Mouse (Mus musculus) erythroblast, embryonic 14.5 days (primary cell): Measurements from ENCODE around the gene Sox10. TPM values are rescaled to one million over a fixed set of nuclear protein-coding genes. Genes with fewer than 3 reads are reported as not detected.

Experiments
- H3K27me3 ChIP-seq: 2 replicates; pipeline ENCODE4 v1.6.1; 2012; ENCODE audit warnings: inconsistent platforms; ENCODE audit not compliant: control insufficient read depth
- H3K36me3 ChIP-seq: 2 replicates; pipeline ENCODE4 v1.6.1; 2012; ENCODE audit warnings: mild to moderate bottlenecking, inconsistent platforms; ENCODE audit not compliant: control insufficient read depth
- H3K4me1 ChIP-seq: 2 replicates; pipeline ENCODE4 v1.6.1; 2012; ENCODE audit warnings: inconsistent platforms; ENCODE audit not compliant: control insufficient read depth
- H3K4me3 ChIP-seq: replicated peaks from 2 replicates; pipeline ENCODE3; 2012; ENCODE audit warnings: moderate library complexity, mild to moderate bottlenecking, inconsistent platforms
- H3K9me3 ChIP-seq: 2 replicates; pipeline ENCODE4 v1.6.1; 2012; ENCODE audit warnings: low read length, inconsistent platforms, mixed read lengths; ENCODE audit not compliant: control insufficient read depth
- GATA1 ChIP-seq: IDR thresholded peaks from 2 replicates; pipeline ENCODE4 v1.6.1; 2012; ENCODE audit warnings: low read length, inconsistent platforms, mixed read lengths
- TAL1 ChIP-seq: IDR thresholded peaks from 3 replicates; pipeline ENCODE4 v1.6.1; 2012; ENCODE audit warnings: low read length, inconsistent platforms, mixed read lengths
- polyA plus RNA-seq: library from polyadenylated mRNA; stranded (reverse); fragments of >175 nt; gene quantifications from 2 replicates; pipeline ENCODE4 v1.2.3, GENCODE M21; 2012

Gene Sox10
- polyA plus RNA-seq, 1 experiment, result not detected

DNA sequence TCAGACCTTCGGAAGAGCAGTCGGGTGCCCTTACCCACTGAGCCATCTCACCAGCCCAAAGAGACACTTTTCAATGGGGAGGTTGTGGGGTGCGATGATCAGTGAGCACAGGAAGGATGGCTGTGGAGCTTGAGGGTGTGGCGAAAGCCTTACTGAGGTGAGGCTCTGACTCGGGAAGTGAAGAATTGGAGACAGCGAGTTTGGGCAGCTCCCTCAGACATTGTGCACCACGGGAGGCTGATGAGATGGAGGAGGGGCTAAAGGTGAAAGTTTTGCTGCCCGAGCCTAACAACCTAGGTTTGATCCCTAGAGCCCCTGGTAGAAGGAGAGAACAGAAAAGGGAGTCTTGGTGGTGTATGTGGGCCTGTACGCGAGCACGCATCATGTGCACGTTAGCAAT lies 21.7 kb downstream of the Sox10 start:
- H3K27me3 ChIP-seq, result peaks cover 10% of the 10 kb centered on the region
- peaks cover 32% of the 10 kb centered on the region for H3K4me1 ChIP-seq
- H3K9me3 ChIP-seq, result no peaks in the 10 kb centered on the region; the same call in 1 of the 2 replicates
- peaks cover 47% of the 10 kb centered on the region for H3K36me3 ChIP-seq
- H3K4me3 ChIP-seq, result no peak overlapping the region
- TF ChIP-seq TAL1 (no peak), GATA1 (no peak)

DNA sequence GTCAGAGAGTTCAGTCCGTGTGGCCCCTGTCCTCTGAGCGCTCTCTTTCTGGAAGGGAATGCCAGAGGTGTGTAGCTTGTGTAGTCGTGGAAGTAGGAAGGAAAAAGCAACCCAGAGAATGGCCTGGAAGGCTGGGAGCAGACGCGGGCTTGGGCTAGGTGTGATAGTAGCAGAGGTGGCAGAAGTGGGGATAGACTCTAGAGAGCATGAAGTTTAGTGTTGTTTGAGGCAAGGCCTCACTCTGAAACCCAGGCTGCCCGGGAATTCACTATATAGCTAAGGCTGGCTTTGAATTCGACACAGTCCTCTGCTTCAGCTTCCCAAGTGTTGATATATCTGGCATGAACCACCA lies 23.5 kb downstream of the Sox10 start:
- H3K4me1 ChIP-seq, result peaks cover 32% of the 10 kb centered on the region
- peaks cover 10% of the 10 kb centered on the region for H3K27me3 ChIP-seq
- peaks cover 29% of the 10 kb centered on the region for H3K36me3 ChIP-seq
- TF ChIP-seq TAL1 (no peak), GATA1 (no peak)
- H3K4me3 ChIP-seq, result peak overlapping the region; percentile 70
- H3K9me3 ChIP-seq, result no peaks in the 10 kb centered on the region; the same call in 1 of the 2 replicates

GRCm38 (mm10) chr15:79140866-79141565 lies 24.0 kb downstream of the Sox10 start, which contains the start of the genes Polr2f and 1700088E04Rik:
Polr2f (plus strand) TSS chr15:79141009.
1700088E04Rik (minus strand) TSS chr15:79141253.
- no peaks in the 10 kb centered on the region; the same call in 1 of the 2 replicates for H3K9me3 ChIP-seq
- H3K27me3 ChIP-seq, result peaks cover 10% of the 10 kb centered on the region
- H3K4me3 ChIP-seq, result peak within 1 kb of the TSS; percentile 70
- peaks cover 32% of the 10 kb centered on the region for H3K4me1 ChIP-seq
- H3K36me3 ChIP-seq, result peaks cover 25% of the 10 kb centered on the region
- TF ChIP-seq GATA1, result peak; percentile 64
- TF ChIP-seq TAL1, result no peak

DNA sequence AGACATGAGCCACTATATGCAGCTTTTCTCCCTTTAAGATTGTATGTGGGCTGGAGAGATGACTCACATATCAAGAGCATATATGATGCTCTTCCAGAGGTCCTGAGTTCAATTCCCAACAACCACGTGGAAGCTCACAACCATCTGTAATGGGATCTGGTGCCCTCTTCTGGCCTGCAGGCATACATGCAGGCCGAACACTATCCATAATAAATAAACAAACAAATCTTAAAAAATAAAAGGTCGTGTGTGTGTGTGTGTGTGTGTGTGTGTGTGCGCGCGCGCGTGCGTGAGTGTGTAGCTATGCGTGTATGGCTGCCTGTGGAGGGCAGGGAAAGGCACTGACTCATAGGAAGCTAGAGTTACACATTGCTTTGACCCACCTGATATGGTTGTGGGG lies 25.4 kb downstream of the Sox10 start:
- Histone ChIP-seq H3K36me3 (peaks cover 11% of the 10 kb centered on the region), H3K27me3 (peaks cover 10% of the 10 kb centered on the region), H3K4me3 (no peak overlapping the region), H3K4me1 (peaks cover 32% of the 10 kb centered on the region), H3K9me3 (no peaks in the 10 kb centered on the region; the same call in 1 of the 2 replicates)
- TF ChIP-seq TAL1 (no peak), GATA1 (no peak)

DNA sequence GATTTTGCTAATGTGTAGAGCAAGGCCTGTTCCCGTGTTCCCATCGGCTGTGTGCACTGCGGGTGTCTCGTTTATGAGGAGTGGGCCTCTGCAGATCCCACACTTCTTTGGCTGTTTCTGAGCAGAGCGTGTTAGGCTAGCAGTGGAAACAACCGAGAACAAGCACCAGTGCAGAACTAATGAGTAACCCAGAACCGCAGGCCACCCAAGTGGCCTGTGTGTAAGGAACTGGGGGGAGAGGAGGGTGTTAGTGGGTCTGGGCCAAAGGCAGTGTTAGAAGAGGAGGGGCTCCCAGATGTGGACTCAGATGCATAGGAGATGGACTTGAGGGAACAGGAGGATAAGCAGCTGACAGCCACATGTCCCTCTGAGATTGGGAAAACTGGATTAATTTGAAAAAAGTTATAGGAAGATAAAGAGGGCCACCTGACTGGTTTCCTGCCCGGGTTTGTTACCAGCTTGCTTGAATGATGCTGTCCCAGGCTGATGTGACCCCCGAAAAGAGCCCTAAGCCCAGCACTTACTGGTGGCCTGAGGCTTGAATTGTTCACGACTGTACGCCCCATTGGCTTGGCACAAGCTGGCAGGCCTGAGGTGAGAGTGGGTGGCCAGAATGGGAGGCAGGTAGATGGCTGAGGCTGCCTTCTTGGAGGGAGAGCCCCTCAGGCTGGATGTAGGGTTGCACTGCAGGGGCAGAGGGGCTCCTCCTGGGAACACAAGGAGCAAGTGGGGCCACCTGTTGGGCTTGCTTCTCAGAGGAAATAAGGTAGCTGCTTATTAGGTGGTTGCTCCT lies 29.1 kb downstream of the Sox10 start:
- TF ChIP-seq GATA1 (no peak), TAL1 (no peak)
- Histone ChIP-seq H3K9me3 (no peaks in the 10 kb centered on the region; the same call in 1 of the 2 replicates), H3K4me3 (no peak overlapping the region), H3K27me3 (peaks cover 10% of the 10 kb centered on the region), H3K4me1 (peaks cover 10% of the 10 kb centered on the region), H3K36me3 (no peaks in the 10 kb centered on the region; the same call in 1 of the 2 replicates)

GRCm38 (mm10) chr15:79135332-79135731 lies 29.7 kb downstream of the Sox10 start:
- H3K27me3 ChIP-seq, result peaks cover 8% of the 10 kb centered on the region

DNA sequence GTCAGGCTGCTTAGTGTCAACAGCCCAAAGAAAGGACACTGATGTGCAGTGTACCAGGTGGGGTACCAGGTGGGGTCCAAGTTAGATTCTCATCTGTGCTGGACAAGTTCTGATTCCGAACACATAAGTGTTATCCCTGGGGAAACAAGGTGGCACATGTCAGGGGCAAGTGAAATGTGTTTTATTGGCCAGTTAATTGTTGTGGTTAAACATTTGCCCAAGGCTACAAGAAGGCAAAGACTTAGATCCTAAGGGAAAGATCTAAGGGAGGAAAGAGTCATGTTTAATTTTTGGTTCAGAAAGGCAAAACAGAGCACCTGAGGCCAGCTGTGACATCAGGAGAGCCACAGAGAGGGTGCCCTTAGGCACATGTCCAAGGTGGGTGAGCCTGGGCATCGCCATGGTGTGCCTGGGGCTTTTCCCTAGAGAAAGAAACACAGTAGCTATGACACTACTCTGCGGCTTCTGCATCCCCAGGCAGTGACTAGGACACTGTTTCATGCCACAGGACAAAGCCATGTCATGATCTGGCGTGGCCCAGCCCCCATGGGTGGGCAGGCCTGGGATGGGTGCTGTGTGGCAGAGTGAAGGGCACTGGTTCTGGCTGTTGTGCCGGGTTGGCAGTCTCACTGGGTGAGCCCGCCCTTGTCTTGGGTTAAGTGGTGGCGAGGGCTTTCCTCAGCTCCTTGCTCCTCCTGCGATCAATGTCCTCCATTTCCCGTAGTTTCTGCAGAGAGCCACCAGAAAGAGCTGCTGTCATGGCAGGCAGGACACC lies 30.4 kb downstream of the Sox10 start:
- Histone ChIP-seq H3K9me3 (no peaks in the 10 kb centered on the region; the same call in 1 of the 2 replicates), H3K27me3 (peaks cover 2% of the 10 kb centered on the region), H3K4me1 (no peaks in the 10 kb centered on the region), H3K36me3 (peaks cover 3% of the 10 kb centered on the region; the same call in 1 of the 2 replicates), H3K4me3 (no peak overlapping the region)
- TF ChIP-seq TAL1 (no peak), GATA1 (no peak)

More at GRCm38 (mm10) chr15:79135332-79135731, 29.7 kb downstream of the Sox10 start:
- TF ChIP-seq GATA1 (no peak), TAL1 (no peak)
- Histone ChIP-seq H3K4me3 (no peak overlapping the region), H3K36me3 (peaks cover 3% of the 10 kb centered on the region; the same call in 1 of the 2 replicates), H3K9me3 (no peaks in the 10 kb centered on the region; the same call in 1 of the 2 replicates), H3K4me1 (peaks cover 4% of the 10 kb centered on the region)

DNA sequence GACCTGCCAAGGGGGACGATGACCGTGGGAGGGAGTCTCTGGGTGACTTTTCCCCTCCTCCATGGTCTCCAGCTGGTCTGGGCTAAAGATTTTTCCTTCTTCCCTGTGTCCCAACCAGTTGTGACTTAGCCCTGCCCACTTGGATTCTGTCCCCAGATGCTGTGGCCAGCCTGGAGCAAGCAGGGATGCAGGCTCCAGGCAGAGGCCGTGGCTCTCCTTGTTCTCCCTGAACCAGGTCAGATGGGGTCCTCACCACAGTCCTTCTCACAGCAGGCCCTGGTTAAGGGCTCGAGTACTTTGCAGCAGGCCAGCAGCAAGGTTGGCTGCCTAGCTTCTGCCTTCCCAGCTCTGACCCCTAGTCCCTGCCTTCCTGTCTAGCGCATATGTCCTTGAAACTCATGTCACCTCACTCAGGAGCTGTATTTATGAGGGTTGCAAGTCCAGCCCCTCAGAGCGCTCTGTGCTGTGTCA lies 31.8 kb downstream of the Sox10 start:
- no peak for TF ChIP-seq GATA1
- no peak for TF ChIP-seq TAL1
- H3K27me3 ChIP-seq, result no peaks in the 10 kb centered on the region; the same call in 1 of the 2 replicates
- no peak overlapping the region for H3K4me3 ChIP-seq
- peaks cover 2% of the 10 kb centered on the region for H3K9me3 ChIP-seq
- no peaks in the 10 kb centered on the region for H3K4me1 ChIP-seq
- peaks cover 6% of the 10 kb centered on the region for H3K36me3 ChIP-seq
